Mouse (Mus musculus) midbrain, embryonic 15.5 days (tissue): ENCODE measurements around the gene Cep112. TPM values are rescaled to one million over a fixed set of nuclear protein-coding genes. Genes with fewer than 3 reads are reported as not detected.

ENCODE experiments used
- ATAC-seq: fragments of 200-750 bp; cut with Nextera tagmentation; replicated peaks from 2 replicates; pipeline ENCODE4 v1.8.0; 2017; ENCODE audit warnings: moderate TSS enrichment
- H3K27ac ChIP-seq: fragments of 300-500 bp; sonication (generic); 2 replicates; pipeline ENCODE4 v1.5.1; 2015; ENCODE audit warnings: mild to moderate bottlenecking, inconsistent platforms
- H3K27me3 ChIP-seq: fragments of 300-500 bp; sonication (generic); replicated peaks from 2 replicates; pipeline ENCODE4 v1.6.1; 2015; ENCODE audit warnings: inconsistent platforms
- H3K36me3 ChIP-seq: fragments of 300-500 bp; sonication (generic); replicated peaks from 2 replicates; pipeline ENCODE4 v1.6.1; 2015; ENCODE audit warnings: inconsistent platforms
- H3K4me1 ChIP-seq: fragments of 300-500 bp; sonication (generic); 2 replicates; pipeline ENCODE4 v1.6.1; 2015; ENCODE audit warnings: inconsistent platforms
- H3K4me2 ChIP-seq: fragments of 300-500 bp; sonication (generic); 2 replicates; pipeline ENCODE4 v1.6.1; 2015; ENCODE audit warnings: inconsistent platforms, mild to moderate bottlenecking, moderate library complexity
- H3K4me3 ChIP-seq: fragments of 300-500 bp; sonication (generic); 2 replicates; pipeline ENCODE4 v1.5.1; 2015; ENCODE audit warnings: mild to moderate bottlenecking, inconsistent platforms
- H3K9ac ChIP-seq: fragments of 300-500 bp; sonication (generic); 2 replicates; pipeline ENCODE4 v1.6.1; 2015; ENCODE audit warnings: mild to moderate bottlenecking, inconsistent platforms
- H3K9me3 ChIP-seq: fragments of 300-500 bp; sonication (generic); 2 replicates; pipeline ENCODE4 v1.6.1; 2016; ENCODE audit warnings: inconsistent platforms
- WGBS: fragments of 180-500 bp; shearing (Covaris S2); methylation state at CpG from one replicate; pipeline ENCODE4 v1.1.7; 2015; ENCODE audit warnings: mixed read lengths; 5-methylcytosine and 5-hydroxymethylcytosine counted together
- polyA plus RNA-seq: library from polyadenylated mRNA; unstranded; fragments of >200 nt; fragmentation: Nextera tagmentation; extraction: Ambion mirVana; gene quantifications from 2 replicates; pipeline ENCODE4 v1.2.1, GENCODE M21; 2015

The Cep112 gene
- polyA plus RNA-seq, 1 experiment from 2014 or later, result 29.7 TPM

DNA sequence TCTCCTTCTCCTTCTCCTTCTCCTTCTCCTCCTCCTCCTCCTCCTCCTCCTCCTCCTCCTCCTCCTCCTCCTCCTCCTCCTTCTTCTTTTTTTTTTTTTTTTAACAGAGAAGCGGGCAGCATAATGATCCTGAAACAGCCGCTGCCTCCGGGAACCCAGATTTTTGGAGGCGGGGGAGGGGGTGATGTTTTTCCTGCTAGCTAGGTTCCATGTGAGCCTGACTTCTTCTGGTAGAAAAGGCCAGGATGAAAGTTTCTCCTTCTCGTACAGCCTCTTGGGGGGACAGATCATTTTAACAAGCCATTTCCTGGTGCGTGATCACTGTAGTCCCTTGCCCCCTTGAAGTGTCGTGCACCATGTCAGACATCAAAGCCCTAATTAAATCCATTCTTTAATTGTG, 467.4 kb downstream of the Cep112 start:
- no peak for ATAC-seq
- no peaks in the 10 kb centered on the region for H3K9me3 ChIP-seq
- WGBS, result 7% methylated on average over 5 of the region's 7 CpGs
- H3K27ac ChIP-seq, result no peak overlapping the region
- H3K9ac ChIP-seq, result no peak overlapping the region
- no peaks in the 10 kb centered on the region for H3K27me3 ChIP-seq
- no peak overlapping the region for H3K4me3 ChIP-seq
- peaks cover 47% of the 10 kb centered on the region for H3K4me1 ChIP-seq
- H3K36me3 ChIP-seq, result no peaks in the 10 kb centered on the region
- H3K4me2 ChIP-seq, result no peak overlapping the region

- 44% methylated on average over 12 of the region's 12 CpGs for WGBS
- H3K4me3 ChIP-seq, result no peak overlapping the region
Measured at GRCm38 (mm10) chr11:108893232-108893790, 468.3 kb downstream of the Cep112 start.

DNA sequence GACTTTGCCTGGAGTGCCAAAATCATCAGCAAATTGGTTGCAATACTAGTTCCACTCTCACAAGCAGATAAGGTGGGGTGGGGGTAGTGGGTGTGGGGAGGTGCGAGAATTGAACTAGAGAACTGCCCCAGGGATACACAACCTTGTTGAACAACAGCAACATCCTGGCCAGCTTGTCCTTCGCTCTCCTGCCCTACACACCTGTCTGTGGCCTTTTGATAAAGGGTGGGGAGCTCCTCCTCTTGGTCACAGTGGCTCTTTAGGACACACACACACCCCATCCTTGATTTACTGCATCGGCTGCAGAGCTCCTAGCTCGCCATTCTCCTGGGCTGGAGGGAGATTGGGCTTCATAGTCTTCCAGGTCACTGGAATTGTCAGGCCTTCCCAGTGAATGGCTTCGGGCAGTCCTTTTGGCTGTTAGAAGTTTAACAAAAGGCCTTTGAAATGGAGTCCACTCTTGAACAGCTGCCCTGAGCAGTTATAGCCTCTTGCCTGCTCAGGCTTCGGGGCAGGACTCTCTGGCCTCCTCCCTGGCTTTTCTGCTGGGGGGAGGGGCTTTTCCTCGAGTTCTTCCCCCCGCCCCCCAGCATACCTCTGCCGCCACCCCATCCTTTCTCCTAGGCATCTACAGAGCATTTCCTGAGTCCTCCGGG, 469.0 kb downstream of the Cep112 start:
- Histone ChIP-seq H3K36me3 (no peaks in the 10 kb centered on the region), H3K27ac (no peak overlapping the region), H3K4me1 (peaks cover 50% of the 10 kb centered on the region), H3K9ac (no peak overlapping the region), H3K27me3 (no peaks in the 10 kb centered on the region), H3K9me3 (no peaks in the 10 kb centered on the region), H3K4me3 (no peak overlapping the region), H3K4me2 (no peak overlapping the region)
- no peak for ATAC-seq
- 31% methylated on average over 10 of the region's 10 CpGs for WGBS

More at GRCm38 (mm10) chr11:108893232-108893790, 468.3 kb downstream of the Cep112 start:
- H3K4me2 ChIP-seq, result no peak overlapping the region
- no peak overlapping the region for H3K9ac ChIP-seq
- no peak for ATAC-seq
- no peaks in the 10 kb centered on the region for H3K36me3 ChIP-seq
- H3K4me1 ChIP-seq, result peaks cover 50% of the 10 kb centered on the region
- no peaks in the 10 kb centered on the region for H3K9me3 ChIP-seq
- no peaks in the 10 kb centered on the region for H3K27me3 ChIP-seq
- no peak overlapping the region for H3K27ac ChIP-seq

GRCm38 (mm10) chr11:108897034-108897433, 472.0 kb downstream of the Cep112 start:
- no peaks in the 10 kb centered on the region for H3K9me3 ChIP-seq
- ATAC-seq, result no peak
- no peak overlapping the region for H3K27ac ChIP-seq
- H3K4me3 ChIP-seq, result no peak overlapping the region
- peaks cover 27% of the 10 kb centered on the region for H3K4me1 ChIP-seq
- WGBS, result 80% methylated on average over 4 of the region's 4 CpGs
- no peaks in the 10 kb centered on the region for H3K27me3 ChIP-seq
- H3K9ac ChIP-seq, result no peak overlapping the region
- no peaks in the 10 kb centered on the region for H3K36me3 ChIP-seq
- H3K4me2 ChIP-seq, result no peak overlapping the region

- Histone ChIP-seq H3K9me3 (no peaks in the 10 kb centered on the region), H3K4me3 (no peak overlapping the region), H3K27ac (no peak overlapping the region; the same call in 1 of the 2 replicates), H3K9ac (no peak overlapping the region), H3K4me2 (no peak overlapping the region), H3K36me3 (no peaks in the 10 kb centered on the region), H3K4me1 (peaks cover 19% of the 10 kb centered on the region), H3K27me3 (no peaks in the 10 kb centered on the region)
- WGBS, result 75% methylated on average over 9 of the region's 9 CpGs
- no peak for ATAC-seq
Measured at GRCm38 (mm10) chr11:108898063-108898462, 473.1 kb downstream of the Cep112 start.

DNA sequence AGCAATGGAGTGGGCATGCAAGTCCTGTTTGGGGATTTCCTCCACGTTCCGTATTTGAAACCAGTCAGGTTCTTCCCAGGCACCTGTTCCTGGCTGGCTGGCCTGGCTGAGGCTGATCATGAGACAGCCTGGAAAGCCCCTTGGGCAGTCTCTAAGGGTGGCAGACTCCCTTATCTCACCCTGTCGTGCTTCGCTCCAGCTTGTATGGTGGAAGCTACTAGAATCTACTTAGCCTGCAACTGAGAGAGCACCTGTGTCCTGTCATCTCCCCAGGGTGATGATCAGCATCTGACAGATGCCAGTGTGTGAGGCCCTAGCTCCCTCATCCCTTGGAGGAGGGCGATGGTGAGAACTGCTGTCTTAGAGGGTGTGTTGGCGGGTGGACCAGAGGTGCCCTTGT, 473.5 kb downstream of the Cep112 start:
- 91% methylated on average over 6 of the region's 6 CpGs for WGBS

DNA sequence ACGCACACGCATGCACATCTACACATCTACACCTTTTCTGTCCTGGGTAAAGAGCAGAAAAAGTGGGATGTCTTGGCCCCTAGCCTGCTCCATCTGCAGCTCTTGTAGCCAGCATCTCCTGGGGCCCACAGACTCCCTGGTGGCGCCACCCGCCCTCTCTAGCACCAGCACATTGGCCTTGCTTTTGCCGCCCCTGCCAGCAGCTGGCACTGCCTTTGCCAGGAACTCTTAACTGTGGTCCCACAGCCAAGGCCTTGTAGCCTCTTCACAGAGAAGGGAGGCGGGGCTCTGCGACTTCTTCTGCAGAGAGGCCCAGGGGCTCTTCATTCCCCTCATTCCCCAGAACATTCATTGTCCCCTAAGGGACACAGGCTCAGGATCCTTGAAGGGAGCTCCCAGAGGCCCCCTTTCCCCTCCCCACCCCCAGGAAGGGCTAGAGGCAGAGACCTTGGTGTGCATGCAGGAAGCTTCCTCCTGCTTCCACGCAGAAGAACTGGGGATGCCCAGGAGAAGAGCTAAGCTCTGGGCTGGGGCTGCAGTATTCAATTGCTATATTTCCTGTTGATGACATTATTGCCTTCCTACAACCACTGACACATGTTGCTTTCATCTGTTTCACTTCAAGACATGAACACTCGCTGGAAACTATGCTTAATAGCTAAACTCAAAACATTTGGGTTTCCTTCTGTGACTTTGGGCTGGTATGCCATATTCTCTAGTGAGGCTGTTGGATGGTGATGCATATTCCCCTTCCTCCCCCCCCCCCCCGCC, 475.9 kb downstream of the Cep112 start:
- Histone ChIP-seq H3K4me2 (no peak overlapping the region), H3K9me3 (no peaks in the 10 kb centered on the region), H3K27me3 (no peaks in the 10 kb centered on the region), H3K36me3 (no peaks in the 10 kb centered on the region), H3K4me3 (no peak overlapping the region), H3K4me1 (0 out of 2 replicates have a peak, but pooled peaks cover 10% of the 10 kb centered on the region), H3K27ac (no peak overlapping the region), H3K9ac (no peak overlapping the region)
- 79% methylated on average over 10 of the region's 10 CpGs for WGBS
- ATAC-seq, result peak; percentile 62

More for the DNA sequence above, 473.5 kb downstream of the Cep112 start:
- H3K4me2 ChIP-seq, result no peak overlapping the region
- H3K9me3 ChIP-seq, result no peaks in the 10 kb centered on the region
- no peak overlapping the region for H3K4me3 ChIP-seq
- H3K9ac ChIP-seq, result no peak overlapping the region
- no peaks in the 10 kb centered on the region for H3K27me3 ChIP-seq
- H3K27ac ChIP-seq, result no peak overlapping the region
- H3K4me1 ChIP-seq, result peaks cover 15% of the 10 kb centered on the region; the same call in 1 of the 2 replicates
- no peaks in the 10 kb centered on the region for H3K36me3 ChIP-seq
- no peak for ATAC-seq

GRCm38 (mm10) chr11:108901670-108902069, 476.7 kb downstream of the Cep112 start:
- no peak for ATAC-seq
- H3K36me3 ChIP-seq, result no peaks in the 10 kb centered on the region
- no peaks in the 10 kb centered on the region for H3K9me3 ChIP-seq
- 61% methylated on average over 7 of the region's 7 CpGs for WGBS
- no peak overlapping the region for H3K27ac ChIP-seq
- H3K4me1 ChIP-seq, result 0 out of 2 replicates have a peak, but pooled peaks cover 10% of the 10 kb centered on the region
- no peaks in the 10 kb centered on the region for H3K27me3 ChIP-seq
- no peak overlapping the region for H3K9ac ChIP-seq
- no peak overlapping the region for H3K4me3 ChIP-seq
- no peak overlapping the region for H3K4me2 ChIP-seq

DNA sequence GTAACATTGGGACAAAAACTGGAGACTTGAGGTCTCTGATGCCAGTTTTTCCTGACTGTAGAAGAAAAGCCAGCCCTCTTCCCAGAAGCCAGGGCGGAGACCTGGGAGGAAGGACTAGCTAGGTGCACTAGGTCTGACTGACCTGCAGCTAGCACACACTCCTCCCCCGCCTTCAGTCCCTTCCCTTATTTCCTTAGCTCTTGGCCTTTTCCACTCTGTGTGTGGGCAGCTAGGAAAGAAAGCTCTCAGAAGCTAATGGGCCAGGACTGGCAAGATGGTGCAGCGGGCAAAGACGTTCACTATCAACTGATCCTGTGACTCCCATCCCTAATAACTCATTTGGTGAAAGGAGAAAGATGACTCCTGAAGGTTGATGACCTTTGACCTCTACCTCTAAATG, 477.3 kb downstream of the Cep112 start:
- Histone ChIP-seq H3K9me3 (no peaks in the 10 kb centered on the region), H3K4me2 (no peak overlapping the region), H3K4me1 (0 out of 2 replicates have a peak, but pooled peaks cover 9% of the 10 kb centered on the region), H3K36me3 (no peaks in the 10 kb centered on the region), H3K4me3 (no peak overlapping the region), H3K27ac (no peak overlapping the region), H3K27me3 (no peaks in the 10 kb centered on the region), H3K9ac (no peak overlapping the region)
- 81% methylated on average over 4 of the region's 4 CpGs for WGBS
- no peak for ATAC-seq

DNA sequence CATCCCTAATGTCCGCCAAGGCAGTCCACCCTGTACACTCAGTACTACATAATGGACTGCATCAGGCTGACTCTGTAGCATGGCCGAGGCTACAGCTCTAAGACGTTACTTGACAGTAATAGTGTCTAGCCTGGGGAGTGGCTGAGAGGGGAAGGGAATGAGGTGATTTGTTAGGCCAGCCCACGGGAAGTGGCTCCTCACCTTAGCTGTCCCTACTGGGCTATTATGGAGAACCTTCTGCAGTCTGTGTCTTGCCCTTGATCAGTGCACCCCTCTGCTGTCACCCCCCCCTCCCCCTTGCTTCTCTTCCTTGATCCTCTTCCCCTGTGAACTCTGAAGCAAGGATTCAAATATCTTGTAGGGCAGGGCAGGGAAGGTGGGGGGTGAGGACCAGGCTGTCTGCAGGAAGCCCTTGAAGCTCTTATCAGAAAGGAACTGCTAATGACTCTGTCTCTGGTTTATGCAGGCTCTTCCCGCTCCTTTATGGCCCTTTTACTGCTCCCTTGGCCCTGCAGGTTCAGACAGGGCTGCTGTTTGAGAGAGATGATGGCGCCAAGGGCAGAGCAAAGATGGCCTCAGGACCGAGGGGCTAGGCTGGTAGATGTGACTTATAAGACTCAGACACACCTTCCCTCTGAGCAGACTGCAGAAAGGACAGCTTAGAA, 481.7 kb downstream of the Cep112 start:
- Histone ChIP-seq H3K27ac (no peak overlapping the region), H3K9ac (no peak overlapping the region), H3K4me3 (no peak overlapping the region), H3K27me3 (peaks cover 6% of the 10 kb centered on the region; the same call in 1 of the 2 replicates), H3K4me2 (no peak overlapping the region), H3K9me3 (no peaks in the 10 kb centered on the region), H3K36me3 (no peaks in the 10 kb centered on the region), H3K4me1 (0 out of 2 replicates have a peak, but pooled peaks cover 3% of the 10 kb centered on the region)
- no peak for ATAC-seq
- WGBS, result 79% methylated on average over 7 of the region's 7 CpGs

DNA sequence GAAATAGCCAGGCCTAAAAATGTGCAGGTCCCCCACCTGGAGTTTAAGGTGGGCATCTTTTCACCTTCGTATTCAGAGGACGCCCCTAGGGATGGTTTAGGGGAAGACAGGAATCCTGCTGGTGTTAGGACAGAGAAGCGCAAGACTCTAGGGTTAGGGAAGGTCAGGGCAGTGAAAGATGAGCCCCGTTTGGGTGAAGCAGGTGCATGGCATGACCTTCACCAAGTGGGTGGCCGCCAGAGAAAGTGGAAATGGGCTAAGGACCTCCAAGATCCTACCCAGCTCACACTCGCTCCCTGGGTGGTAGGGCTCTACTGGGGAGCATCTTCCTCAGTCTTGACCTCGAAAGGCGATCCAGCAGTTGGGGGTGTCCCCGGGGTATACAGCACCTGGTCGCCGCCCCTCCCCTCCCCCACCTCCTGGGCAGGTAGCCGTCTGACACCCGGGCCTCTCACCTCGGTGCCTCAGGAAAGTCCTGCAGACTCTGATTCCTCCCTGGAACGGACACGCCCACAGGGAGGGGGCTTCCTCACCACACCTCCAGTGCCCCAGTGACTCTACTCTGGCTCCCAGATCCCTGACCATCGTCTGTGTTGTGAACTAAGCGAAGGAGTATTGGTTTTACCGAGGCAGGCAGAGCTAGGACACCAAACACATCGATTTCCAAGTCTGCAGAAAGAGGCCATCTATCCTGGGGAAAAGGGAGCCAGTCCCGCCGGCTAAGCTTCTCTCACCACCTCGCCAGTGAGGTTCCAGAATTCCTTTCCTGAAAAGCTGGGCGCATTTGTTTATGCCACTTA, 484.6 kb downstream of the Cep112 start:
- Histone ChIP-seq H3K4me2 (peak overlapping the region; percentile 10), H3K9me3 (no peaks in the 10 kb centered on the region), H3K4me1 (0 out of 2 replicates have a peak, but pooled peaks cover 3% of the 10 kb centered on the region), H3K4me3 (no peak overlapping the region), H3K27me3 (peaks cover 6% of the 10 kb centered on the region; the same call in 1 of the 2 replicates), H3K9ac (no peak overlapping the region), H3K27ac (no peak overlapping the region), H3K36me3 (no peaks in the 10 kb centered on the region)
- no peak for ATAC-seq
- WGBS, result 13% methylated on average over 24 of the region's 24 CpGs
